Mouse (Mus musculus): ENCODE results near the gene Shroom1.

Shroom1 gene

DNA sequence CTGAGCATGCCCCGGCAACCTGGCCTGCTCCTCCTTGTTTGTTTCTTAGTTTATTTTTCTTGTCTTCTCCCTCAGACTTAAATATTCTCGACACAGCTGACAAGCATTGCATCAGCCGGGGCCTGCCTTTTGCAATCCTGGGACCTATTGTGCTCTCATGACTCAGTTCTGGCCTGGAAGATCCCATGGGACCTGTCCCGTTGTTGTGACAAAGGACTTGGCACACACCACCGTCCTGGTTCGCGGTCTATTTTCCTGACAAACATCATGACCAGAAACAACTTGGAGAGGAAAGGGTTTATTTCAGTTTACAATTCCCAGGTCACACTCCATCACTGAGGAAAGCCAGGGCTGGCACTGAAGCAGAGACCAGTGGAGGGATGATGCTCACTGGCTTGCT, 51.1 kb downstream of the Shroom1 start:
- no peak for DNase-seq (ENCODE audit: low read depth, low spot score)

DNA sequence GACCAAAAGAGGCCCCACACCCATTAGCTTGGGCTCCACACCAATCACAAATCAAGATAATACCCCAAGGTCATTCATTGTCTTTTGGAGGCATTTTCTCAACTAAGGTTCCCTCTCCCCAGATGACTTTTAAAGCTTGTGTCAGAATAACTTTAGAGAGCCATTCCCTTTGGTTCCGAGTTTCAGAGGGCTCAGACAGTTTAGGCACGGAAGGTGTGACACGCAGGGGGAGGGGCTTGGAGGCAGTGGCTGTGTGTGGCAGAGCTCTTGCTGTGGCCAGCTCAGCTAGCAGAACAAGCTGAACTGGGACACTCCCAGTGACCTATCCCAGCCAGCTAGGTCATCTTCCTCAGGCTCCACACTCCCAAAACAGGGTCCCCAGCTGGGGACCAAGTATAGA, 51.6 kb downstream of the Shroom1 start:
- DNase-seq (ENCODE audit: low read depth, low spot score), result no peak

DNA sequence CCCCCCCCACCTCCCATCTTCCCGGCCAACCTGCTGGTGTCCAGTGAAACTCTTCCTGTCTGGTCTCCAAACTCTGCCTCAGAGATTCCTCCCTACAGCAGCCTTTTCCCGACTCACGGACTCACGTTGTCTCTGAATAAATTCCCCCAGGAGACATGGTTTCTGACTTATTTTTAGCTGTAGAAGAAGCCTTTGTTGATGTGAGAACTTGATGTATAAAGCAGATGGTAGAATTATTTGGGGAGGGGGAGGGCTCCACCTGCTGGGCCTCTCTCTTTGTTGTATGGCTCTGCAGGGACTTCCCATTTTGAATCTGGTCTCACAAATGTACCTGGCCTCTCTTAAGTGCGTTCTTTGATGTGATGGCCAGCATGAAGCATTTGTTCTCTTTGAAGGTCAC, 53.3 kb downstream of the Shroom1 start:
- DNase-seq (ENCODE audit: low read depth, low spot score), result no peak

DNA sequence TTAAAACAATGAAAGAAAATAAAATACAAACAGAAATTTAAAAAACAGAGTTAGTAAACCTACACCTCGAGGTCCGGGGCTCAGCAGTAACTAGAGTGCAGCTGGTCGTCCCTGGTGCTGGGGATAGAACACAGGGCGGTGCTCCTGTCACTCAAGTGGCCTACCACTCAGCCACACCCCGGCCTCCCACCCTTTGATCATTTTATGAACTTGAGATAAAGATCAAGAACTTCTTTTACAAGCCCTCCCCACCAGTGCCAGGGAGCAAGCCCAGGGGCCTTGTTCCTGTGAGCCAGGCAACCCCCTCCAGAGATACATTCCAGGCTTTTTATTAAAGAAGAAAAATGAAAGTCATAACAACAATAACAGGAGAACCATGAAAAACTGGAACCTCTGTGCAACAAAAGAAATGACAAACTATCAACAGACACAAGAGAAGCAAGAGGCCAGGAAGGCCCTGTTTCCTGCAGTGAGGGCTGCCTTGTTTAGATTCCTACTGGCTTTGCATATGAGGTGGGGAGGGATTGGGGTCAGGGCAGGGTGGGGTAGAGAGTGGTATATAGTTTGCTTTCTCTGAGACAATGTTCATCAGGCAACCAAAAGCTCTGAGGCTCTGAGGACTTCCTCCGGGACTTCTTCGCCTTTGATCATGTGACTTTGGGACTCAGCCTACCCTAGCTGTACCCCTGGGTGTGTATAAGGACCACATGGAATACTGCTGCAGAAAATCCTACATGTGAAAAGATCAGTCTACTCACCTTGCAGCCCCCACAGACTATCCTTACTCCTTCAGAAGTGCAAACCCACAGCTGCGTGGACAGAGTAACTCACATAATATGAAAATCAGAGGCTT, 60.0 kb downstream of the Shroom1 start:
- no peak for DNase-seq (ENCODE audit: low read depth, low spot score)
